Mouse (Mus musculus): ENCODE results near the gene Olfr455.

Olfr455 gene

GRCm38 (mm10) chr6:42547461-42547860 lies at the start of gene Olfr455:
Gene Olfr455 (minus strand): TSS chr6:42547587.
- no peak for DNase-seq

GRCm38 (mm10) chr6:42593138-42593882 lies 45.9 kb upstream of the Olfr455 start:
- DNase-seq, result no peak

GRCm38 (mm10) chr6:42586569-42586968 lies 39.2 kb upstream of the Olfr455 start:
- no peak for DNase-seq

- peak; percentile 54 for DNase-seq
These were observed 36.1 kb upstream of the Olfr455 start for GRCm38 (mm10) chr6:42583488-42583872.

- DNase-seq, result no peak
These were observed 35.5 kb upstream of the Olfr455 start for GRCm38 (mm10) chr6:42582741-42583487.

- no peak for DNase-seq
These were observed 31.3 kb upstream of the Olfr455 start for GRCm38 (mm10) chr6:42578678-42579077.

GRCm38 (mm10) chr6:42577433-42577832 lies 30.0 kb upstream of the Olfr455 start:
- no peak for DNase-seq

GRCm38 (mm10) chr6:42568205-42568604 lies 20.8 kb upstream of the Olfr455 start:
- peak; percentile 23 for DNase-seq

- DNase-seq, result no peak
These were observed 18.8 kb upstream of the Olfr455 start for GRCm38 (mm10) chr6:42566076-42566598.

- DNase-seq, result no peak
These were observed 14.9 kb upstream of the Olfr455 start for GRCm38 (mm10) chr6:42562280-42562679.

- no peak for DNase-seq
These were observed 13.5 kb upstream of the Olfr455 start for GRCm38 (mm10) chr6:42560885-42561284.

GRCm38 (mm10) chr6:42558641-42559040 lies 11.3 kb upstream of the Olfr455 start:
- DNase-seq, result no peak

GRCm38 (mm10) chr6:42546180-42546579 lies 1.2 kb downstream of the Olfr455 start:
- no peak for DNase-seq

GRCm38 (mm10) chr6:42545451-42545885 lies 1.9 kb downstream of the Olfr455 start:
- no peak for DNase-seq

- DNase-seq, result no peak
These were observed 2.5 kb downstream of the Olfr455 start for GRCm38 (mm10) chr6:42544846-42545245.

GRCm38 (mm10) chr6:42542036-42543031 lies 5.1 kb downstream of the Olfr455 start:
- DNase-seq, result no peak

GRCm38 (mm10) chr6:42540681-42541080 lies 6.7 kb downstream of the Olfr455 start:
- DNase-seq, result no peak

GRCm38 (mm10) chr6:42539711-42540110 lies 7.7 kb downstream of the Olfr455 start:
- no peak for DNase-seq

- DNase-seq, result no peak
These were observed 33.9 kb downstream of the Olfr455 start for GRCm38 (mm10) chr6:42513461-42513860.

GRCm38 (mm10) chr6:42509311-42509710 lies 38.1 kb downstream of the Olfr455 start:
- no peak for DNase-seq

- DNase-seq, result no peak
These were observed 43.9 kb downstream of the Olfr455 start for GRCm38 (mm10) chr6:42503478-42503877.

- DNase-seq, result no peak
These were observed 57.7 kb downstream of the Olfr455 start for GRCm38 (mm10) chr6:42489731-42490130.

- DNase-seq, result no peak
These were observed 60.3 kb downstream of the Olfr455 start, which contains the start of gene Olfr456 for GRCm38 (mm10) chr6:42487114-42487513. Gene Olfr456 (minus strand): TSS chr6:42487214.

Measured in right cerebral cortex, adult 18-20 months (tissue).